Mouse (Mus musculus) lung, embryonic 16.5 days (tissue): ENCODE data around the gene Wnt7b. TPM values are rescaled to one million over a fixed set of nuclear protein-coding genes. Genes with fewer than 3 reads are reported as not detected.

ENCODE experiments used
- ATAC-seq: fragments of 200-750 bp; cut with Nextera tagmentation; 2 replicates; pipeline ENCODE4 v1.8.0; 2017; ENCODE audit warnings: low read depth, mild to moderate bottlenecking, moderate library complexity
- H3K27ac ChIP-seq: fragments of 300-500 bp; sonication (generic); 2 replicates; pipeline ENCODE4 v1.5.1; 2014; ENCODE audit warnings: mild to moderate bottlenecking, control low read depth, low read length
- H3K27me3 ChIP-seq: fragments of 300-500 bp; sonication (generic); 2 replicates; pipeline ENCODE4 v1.6.1; 2014; ENCODE audit warnings: low read depth, low read length, mixed read lengths; ENCODE audit not compliant: control insufficient read depth, insufficient read depth
- H3K36me3 ChIP-seq: fragments of 300-500 bp; sonication (generic); 2 replicates; pipeline ENCODE4 v1.6.1; 2014; ENCODE audit warnings: low read length; ENCODE audit not compliant: control insufficient read depth, insufficient read depth
- H3K4me1 ChIP-seq: fragments of 300-500 bp; sonication (generic); replicated peaks from 2 replicates; pipeline ENCODE4 v1.6.1; 2014; ENCODE audit warnings: low read length, mixed read lengths; ENCODE audit not compliant: control insufficient read depth, insufficient read depth
- H3K4me2 ChIP-seq: fragments of 300-500 bp; sonication (generic); 2 replicates; pipeline ENCODE4 v1.6.1; 2014; ENCODE audit warnings: low read depth, low read length, control low read depth
- H3K4me3 ChIP-seq: fragments of 300-500 bp; sonication (generic); 2 replicates; pipeline ENCODE4 v1.5.1; 2014; ENCODE audit warnings: mild to moderate bottlenecking, low read length, control low read depth
- H3K9ac ChIP-seq: fragments of 300-500 bp; sonication (generic); 2 replicates; pipeline ENCODE4 v1.6.1; 2014; ENCODE audit warnings: low read length, control low read depth
- H3K9me3 ChIP-seq: fragments of 300-500 bp; sonication (generic); 2 replicates; pipeline ENCODE4 v1.6.1; 2016; ENCODE audit warnings: low read length; ENCODE audit not compliant: control insufficient read depth
- WGBS: fragments of 180-500 bp; shearing (Covaris S2); extraction: QIAGEN DNeasy Blood & Tissue Kit; methylation state at CpG from one replicate; pipeline ENCODE4 v1.1.7; 2014; 5-methylcytosine and 5-hydroxymethylcytosine counted together
- polyA plus RNA-seq: library from polyadenylated mRNA; unstranded; fragments of >200 nt; fragmentation: Nextera tagmentation; extraction: Ambion mirVana; gene quantifications from 2 replicates; pipeline ENCODE4 v1.2.1, GENCODE M21; 2015

Wnt7b gene
- polyA plus RNA-seq, 1 experiment from 2014 or later = 44.8 TPM

GRCm38 (mm10) chr15:85612660-85613357 lies 30.5 kb upstream of the Wnt7b start:
- no peak for ATAC-seq
- H3K27ac ChIP-seq = peak overlapping the region; percentile 81

GRCm38 (mm10) chr15:85611701-85612520 lies 29.6 kb upstream of the Wnt7b start:
- 46% methylated on average over 16 of the region's 16 CpGs for WGBS
- Histone ChIP-seq H3K27me3 (no peaks in the 10 kb centered on the region), H3K9me3 (no peaks in the 10 kb centered on the region), H3K9ac (peak overlapping the region; percentile 27), H3K4me1 (peaks cover 31% of the 10 kb centered on the region), H3K27ac (peak overlapping the region; percentile 89), H3K4me2 (peak overlapping the region; percentile 22; the same call in 1 of the 2 replicates), H3K4me3 (no peak overlapping the region), H3K36me3 (no peaks in the 10 kb centered on the region)
- ATAC-seq = no peak

More at GRCm38 (mm10) chr15:85612660-85613357, 30.5 kb upstream of the Wnt7b start:
- no peak overlapping the region for H3K4me3 ChIP-seq
- H3K9ac ChIP-seq = no peak overlapping the region
- 78% methylated on average over 8 of the region's 8 CpGs for WGBS
- H3K27me3 ChIP-seq = no peaks in the 10 kb centered on the region
- peaks cover 31% of the 10 kb centered on the region for H3K4me1 ChIP-seq
- no peak overlapping the region for H3K4me2 ChIP-seq
- no peaks in the 10 kb centered on the region for H3K36me3 ChIP-seq
- H3K9me3 ChIP-seq = no peaks in the 10 kb centered on the region

DNA sequence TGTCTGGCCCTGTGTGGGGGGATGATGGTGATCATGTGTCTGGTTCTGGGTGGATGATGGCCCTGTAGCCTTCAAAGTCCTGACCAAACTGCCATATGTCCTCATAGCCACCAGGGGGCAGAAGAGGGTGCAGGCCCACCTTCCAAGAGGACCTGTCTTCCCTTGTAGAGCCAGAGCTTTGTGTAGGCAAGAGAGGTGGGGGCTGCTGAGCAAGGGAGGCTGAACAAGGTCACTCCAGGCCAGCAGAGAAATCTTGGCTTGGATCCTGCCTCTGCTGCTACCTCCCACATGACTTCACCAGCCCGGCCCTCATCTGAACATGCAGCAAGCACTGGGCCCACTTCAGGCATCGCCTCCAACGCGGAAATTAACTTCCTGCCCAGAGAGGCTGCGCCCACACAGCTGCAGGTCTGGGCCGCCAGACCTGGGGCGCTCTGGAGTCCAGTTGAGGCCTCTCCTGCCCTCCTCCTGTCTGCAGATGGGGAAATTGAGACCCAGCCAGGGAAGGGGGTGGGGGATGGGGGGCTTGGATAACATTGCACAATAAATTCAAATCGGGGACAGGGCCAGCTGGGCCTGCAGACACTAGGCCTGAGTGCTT lies 28.4 kb upstream of the Wnt7b start:
- H3K27me3 ChIP-seq = no peaks in the 10 kb centered on the region
- peak overlapping the region; percentile 4; the same call in 1 of the 2 replicates for H3K4me2 ChIP-seq
- peaks cover 37% of the 10 kb centered on the region for H3K4me1 ChIP-seq
- H3K27ac ChIP-seq = peak overlapping the region; percentile 89
- peak; percentile 92 for ATAC-seq
- no peak overlapping the region for H3K4me3 ChIP-seq
- WGBS = 3% methylated on average over 8 of the region's 8 CpGs
- no peaks in the 10 kb centered on the region for H3K9me3 ChIP-seq
- H3K9ac ChIP-seq = peak overlapping the region; percentile 27
- no peaks in the 10 kb centered on the region for H3K36me3 ChIP-seq

- H3K27ac ChIP-seq = peak overlapping the region; percentile 89
- WGBS = 68% methylated on average over 5 of the region's 5 CpGs
- peaks cover 38% of the 10 kb centered on the region for H3K4me1 ChIP-seq
- H3K9me3 ChIP-seq = no peaks in the 10 kb centered on the region
- no peak overlapping the region for H3K4me3 ChIP-seq
- no peak overlapping the region for H3K9ac ChIP-seq
- H3K4me2 ChIP-seq = no peak overlapping the region
- ATAC-seq = peak; percentile 2; the same call in 1 of the 2 replicates
- H3K27me3 ChIP-seq = no peaks in the 10 kb centered on the region
- H3K36me3 ChIP-seq = no peaks in the 10 kb centered on the region
Observed at GRCm38 (mm10) chr15:85610120-85610519, 27.8 kb upstream of the Wnt7b start.

- H3K27me3 ChIP-seq = no peaks in the 10 kb centered on the region
Observed at GRCm38 (mm10) chr15:85609266-85610004, 27.2 kb upstream of the Wnt7b start.

DNA sequence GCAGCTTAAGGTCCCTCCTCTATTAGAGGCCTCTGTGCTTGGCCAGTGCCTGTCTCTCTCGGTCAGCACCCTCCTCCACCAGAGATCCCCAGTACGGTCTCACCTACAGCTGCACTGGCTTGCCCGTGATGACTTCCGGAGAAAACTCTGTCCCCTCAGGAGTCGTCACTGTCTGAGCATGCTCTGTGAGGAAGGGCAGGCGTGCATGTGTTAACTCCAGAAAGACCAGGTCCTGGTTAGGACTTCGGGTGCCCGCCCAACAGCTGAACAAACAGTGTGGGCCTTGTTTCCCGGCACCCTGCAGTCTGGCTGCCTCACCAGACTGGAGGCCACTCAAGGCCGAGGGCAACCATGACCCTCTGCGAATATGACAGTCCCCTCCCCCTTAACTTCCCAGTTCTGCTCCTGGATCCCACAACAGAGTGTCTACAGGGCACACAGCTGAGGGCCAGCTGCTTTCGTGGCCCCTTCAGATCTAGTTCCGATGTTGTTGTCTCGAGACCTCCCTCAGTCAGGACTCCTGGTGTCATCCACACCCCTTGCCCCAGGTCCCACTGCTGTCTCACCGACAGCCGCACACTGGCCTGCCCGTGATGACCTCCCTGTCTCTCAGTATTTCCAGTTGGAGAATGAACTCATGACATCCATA lies 23.8 kb upstream of the Wnt7b start:
- no peaks in the 10 kb centered on the region for H3K27me3 ChIP-seq
- no peaks in the 10 kb centered on the region for H3K9me3 ChIP-seq
- 0 out of 2 replicates have a peak overlapping the region, but pooled peaks have one; percentile 26 for H3K9ac ChIP-seq
- H3K27ac ChIP-seq = no peak overlapping the region
- 0 out of 2 replicates have a peak overlapping the region, but pooled peaks have one; percentile 3 for H3K4me2 ChIP-seq
- no peaks in the 10 kb centered on the region for H3K36me3 ChIP-seq
- 34% methylated on average over 17 of the region's 17 CpGs for WGBS
- H3K4me1 ChIP-seq = peaks cover 14% of the 10 kb centered on the region
- H3K4me3 ChIP-seq = no peak overlapping the region
- ATAC-seq = no peak

More at GRCm38 (mm10) chr15:85609266-85610004, 27.2 kb upstream of the Wnt7b start:
- no peaks in the 10 kb centered on the region for H3K36me3 ChIP-seq
- no peak overlapping the region for H3K4me3 ChIP-seq
- H3K9me3 ChIP-seq = no peaks in the 10 kb centered on the region
- no peak overlapping the region for H3K27ac ChIP-seq
- no peak overlapping the region for H3K4me2 ChIP-seq
- H3K4me1 ChIP-seq = peaks cover 38% of the 10 kb centered on the region
- no peak overlapping the region for H3K9ac ChIP-seq
- ATAC-seq = no peak
- WGBS = 73% methylated on average over 5 of the region's 5 CpGs

DNA sequence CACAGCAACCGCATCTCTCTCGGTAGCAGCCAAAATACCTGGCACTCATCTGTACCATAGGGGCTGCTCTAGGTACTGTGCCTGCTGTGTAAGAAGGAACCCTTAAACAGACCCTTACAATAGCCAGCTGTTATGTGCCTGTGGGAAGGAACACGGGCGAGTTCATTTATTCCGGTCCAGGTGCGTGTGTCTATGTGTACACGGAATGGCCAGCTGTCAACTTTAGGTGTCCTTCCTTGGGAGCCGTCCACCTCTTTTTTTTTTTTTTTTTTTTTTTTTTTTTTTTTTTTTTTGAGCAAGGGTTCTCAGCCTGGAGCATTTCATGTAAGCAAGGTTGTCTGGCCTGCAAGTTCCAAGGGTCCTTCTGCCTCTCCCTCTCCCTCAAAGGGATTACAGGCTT lies 22.7 kb upstream of the Wnt7b start:
- 75% methylated on average over 8 of the region's 8 CpGs for WGBS

GRCm38 (mm10) chr15:85604507-85604906 lies 22.2 kb upstream of the Wnt7b start:
- H3K4me2 ChIP-seq = no peak overlapping the region
- WGBS = 79% methylated on average over 4 of the region's 4 CpGs
- H3K4me3 ChIP-seq = no peak overlapping the region
- ATAC-seq = no peak
- H3K36me3 ChIP-seq = no peaks in the 10 kb centered on the region
- no peaks in the 10 kb centered on the region for H3K9me3 ChIP-seq
- H3K27me3 ChIP-seq = no peaks in the 10 kb centered on the region
- H3K4me1 ChIP-seq = peaks cover 21% of the 10 kb centered on the region
- no peak overlapping the region for H3K9ac ChIP-seq
- no peak overlapping the region for H3K27ac ChIP-seq

More for the DNA sequence above, 22.7 kb upstream of the Wnt7b start:
- H3K27ac ChIP-seq = no peak overlapping the region
- no peak overlapping the region for H3K4me3 ChIP-seq
- no peak overlapping the region for H3K4me2 ChIP-seq
- H3K9ac ChIP-seq = no peak overlapping the region
- no peaks in the 10 kb centered on the region for H3K27me3 ChIP-seq
- H3K9me3 ChIP-seq = no peaks in the 10 kb centered on the region
- ATAC-seq = no peak
- H3K36me3 ChIP-seq = no peaks in the 10 kb centered on the region
- H3K4me1 ChIP-seq = peaks cover 18% of the 10 kb centered on the region
